Mouse (Mus musculus) CD8-positive naive resting alpha-beta T cell, adult 2 months (primary cell): ENCODE data around the gene Rfesd.

Experiments
- DNase-seq, 2 experiments: peaks; one replicate each; pipeline ENCODE4 v3.0.0; 2022; ENCODE audit warnings: low read depth in 2 of 2, low spot score in 2 of 2

Gene Rfesd

DNA sequence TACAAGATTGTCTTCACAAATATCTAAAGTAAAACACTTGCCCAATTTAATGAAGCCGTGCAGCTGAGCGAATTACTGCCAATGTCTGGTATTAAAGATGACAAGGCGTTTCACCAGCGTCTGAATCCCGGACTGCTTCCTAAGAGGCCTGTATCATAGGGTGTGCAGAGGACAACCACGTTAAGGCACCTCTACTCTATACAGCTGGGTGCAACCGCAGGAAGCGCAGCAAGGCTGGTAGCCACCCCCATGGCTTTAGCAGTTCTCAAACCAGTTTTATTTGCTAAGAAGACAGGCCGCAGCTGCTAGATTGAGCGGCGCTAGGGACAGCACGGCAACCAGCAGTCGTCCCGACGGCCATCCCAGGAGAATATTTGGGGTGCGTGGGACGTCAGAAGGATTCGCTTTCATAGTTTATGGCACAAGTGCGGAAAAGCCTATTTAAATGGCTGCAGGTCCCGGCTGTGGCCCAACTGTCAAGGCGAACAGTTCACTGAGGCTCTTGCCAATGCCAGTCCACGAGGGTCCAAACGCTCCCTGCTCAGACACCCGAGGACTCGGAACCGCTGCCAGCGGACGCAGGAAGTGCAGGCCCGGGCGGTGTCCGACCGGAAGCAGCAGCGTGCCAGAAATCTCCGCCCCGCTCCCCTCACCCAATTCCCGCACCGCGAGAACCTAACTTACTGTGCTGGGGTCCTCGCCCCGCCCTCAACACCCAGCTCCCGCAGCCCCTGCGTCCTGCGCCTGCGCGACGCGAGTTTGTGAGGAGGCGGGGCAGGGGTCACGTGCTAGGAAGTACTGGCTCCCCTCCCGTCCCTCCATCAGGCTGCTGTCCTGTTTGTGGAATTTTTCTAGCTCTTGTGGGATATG, at the start of gene Rfesd:
Gene Rfesd (minus strand): TSS at position 746 of the 870 bp plus-strand sequence.
- DNase-seq: peak; percentile 95 to 96

DNA sequence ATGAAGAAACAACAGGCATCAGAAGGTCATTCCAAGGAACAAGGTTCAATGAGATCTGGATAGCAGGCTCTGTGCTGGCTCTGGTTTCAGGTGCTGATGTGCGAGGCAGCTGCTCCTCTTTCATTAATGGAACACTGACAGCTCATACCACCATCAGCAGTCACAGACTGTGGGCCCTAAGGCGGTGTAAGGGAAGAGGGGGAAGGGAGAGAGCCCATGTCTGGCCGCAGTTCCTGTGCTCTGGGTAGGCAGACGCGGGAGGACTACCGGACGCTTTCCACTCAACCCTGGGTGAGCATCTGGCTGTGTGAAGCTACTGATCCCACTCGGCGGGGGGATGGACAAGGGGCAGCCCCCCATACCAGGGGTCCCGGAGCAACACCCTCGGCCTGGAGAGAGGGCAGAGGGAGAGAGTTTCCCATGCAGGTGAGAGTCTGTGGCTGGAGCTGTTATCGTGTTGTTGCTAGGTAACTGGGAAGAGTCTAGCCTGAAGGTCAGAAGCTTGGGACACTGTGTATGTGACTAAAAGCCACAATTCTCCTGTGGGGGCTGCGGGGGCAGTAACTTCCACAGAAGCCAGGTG, 45.9 kb upstream of the Rfesd start:
- DNase-seq: no peak

DNA sequence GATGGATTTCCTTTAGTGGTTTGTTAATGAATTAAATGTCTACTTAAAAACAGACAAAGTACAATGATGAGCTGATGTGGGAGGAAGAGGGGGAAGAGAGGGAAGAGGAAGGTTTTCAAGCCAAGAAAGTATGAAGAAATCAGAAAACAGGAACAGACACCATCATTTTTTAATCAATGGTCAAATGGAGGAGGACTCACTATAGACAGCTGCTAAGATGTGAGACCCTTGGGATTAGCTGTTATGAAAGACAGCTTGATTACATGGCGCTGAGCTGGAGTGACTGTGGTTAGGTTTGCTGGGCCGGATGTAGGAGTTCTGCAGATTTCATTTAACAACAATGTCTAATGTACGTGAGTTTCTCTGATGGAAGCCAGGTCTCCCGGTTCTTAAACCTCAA, 45.0 kb upstream of the Rfesd start:
- no peak for DNase-seq

DNA sequence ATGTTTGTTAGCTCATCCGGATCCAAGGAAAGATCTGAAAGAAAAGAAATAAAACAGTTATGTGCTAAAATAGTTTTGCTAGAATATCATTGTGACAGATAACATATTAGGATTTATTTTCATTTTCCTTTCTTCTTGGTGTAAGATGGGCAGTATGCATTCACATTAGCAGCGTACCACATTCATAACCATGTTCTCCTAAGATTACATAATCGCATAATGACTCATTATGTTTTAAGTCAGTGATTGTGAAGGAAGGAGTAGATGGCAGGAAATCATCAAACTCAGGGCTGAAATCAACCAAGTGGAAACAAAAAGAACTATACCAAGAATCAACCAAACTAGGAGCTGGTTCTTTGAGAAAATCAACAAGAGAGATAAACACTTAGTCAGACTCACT, 44.0 kb upstream of the Rfesd start:
- DNase-seq: no peak

DNA sequence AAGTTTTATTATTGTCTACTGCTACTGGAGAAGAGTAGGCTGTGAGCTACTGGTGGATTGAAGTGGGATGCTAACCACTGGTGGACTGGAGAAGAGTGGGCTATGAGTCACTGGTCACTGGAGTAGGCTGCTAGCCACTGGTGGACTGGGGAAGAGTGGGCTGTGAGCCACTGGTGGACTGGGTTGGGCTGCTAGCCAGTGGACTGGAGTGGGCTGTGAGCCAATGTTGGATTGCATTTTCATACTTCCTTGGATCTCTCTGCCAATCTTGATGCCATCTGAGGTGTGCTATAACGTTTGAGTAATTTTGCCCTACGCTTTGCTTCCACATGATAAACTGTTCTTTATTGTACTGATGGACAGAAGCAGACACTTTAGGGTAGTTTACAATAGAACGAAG, 43.6 kb upstream of the Rfesd start:
- no peak for DNase-seq

DNA sequence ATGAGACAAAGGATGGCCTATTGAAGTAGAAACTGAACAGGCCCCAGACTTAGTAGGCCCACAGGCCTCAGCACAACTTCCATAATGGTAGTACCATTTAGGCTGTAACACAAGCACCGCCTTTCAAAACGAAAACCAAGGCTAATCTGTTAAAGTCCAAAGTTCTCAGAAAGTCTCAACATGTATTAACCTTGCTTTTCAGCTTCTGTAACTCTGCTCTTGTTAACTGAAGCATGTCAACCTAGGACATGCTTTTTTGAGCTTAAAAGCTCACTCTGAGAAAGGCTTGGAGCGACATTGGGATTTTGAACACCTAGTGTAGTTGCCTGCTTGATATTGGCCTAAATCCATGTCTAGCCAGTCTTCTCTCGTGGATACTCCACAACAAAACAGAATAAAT, 41.1 kb upstream of the Rfesd start:
- no peak for DNase-seq

DNA sequence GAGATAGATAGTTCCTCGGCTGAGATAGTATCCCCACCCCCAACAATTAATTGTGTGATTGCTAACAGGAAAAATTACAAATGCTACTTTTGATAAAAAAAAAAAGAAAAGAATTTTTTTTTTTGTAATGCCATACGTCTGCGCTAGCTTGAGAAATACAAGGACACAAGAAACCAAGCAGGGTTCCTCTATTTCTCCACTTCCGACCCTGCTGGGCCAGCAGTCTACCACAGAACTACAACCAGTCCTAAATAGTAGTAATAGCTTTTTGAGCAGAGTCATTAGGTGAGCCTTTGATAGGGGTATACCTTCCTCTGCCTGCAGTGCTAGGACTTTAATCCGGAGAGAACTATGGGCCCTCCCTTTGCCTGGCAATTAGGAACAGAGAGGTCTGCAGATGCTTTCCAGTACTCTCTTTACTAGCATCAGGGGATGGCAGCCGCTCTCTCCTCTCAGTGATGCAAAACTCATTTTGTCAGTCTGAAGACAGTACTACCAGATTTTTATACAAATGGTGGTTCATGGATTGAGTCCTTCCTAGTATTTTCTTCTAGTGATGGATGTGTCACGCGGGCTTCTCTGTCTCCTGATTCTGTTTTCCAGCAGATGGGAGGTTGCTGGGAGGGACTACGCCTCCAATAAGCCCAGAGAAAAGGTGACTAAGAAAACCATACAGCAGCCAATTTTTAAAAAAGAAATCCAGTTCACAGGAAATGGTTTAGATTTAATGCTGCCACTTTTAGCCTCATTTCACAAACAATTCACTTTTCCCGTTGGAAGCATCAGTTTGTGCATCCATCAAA, 38.9 kb upstream of the Rfesd start:
- DNase-seq: no peak

DNA sequence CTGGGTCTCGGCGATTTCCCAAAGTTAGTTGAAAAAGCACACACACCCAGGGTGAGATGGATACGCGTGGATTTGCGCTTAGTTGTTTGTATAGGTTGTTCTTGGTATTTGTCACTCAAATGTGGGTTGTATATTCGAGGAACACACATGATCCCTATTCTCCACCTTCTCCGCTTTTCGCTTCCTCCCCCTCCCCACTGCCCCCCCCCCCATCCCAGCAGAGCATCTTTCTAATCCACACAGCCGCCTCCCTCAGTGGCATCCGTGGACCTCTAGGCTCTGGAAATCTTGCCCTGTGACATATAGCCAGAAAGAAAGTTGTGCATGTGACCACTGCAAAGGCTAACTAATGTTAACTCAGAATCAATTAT, 38.4 kb upstream of the Rfesd start, which contains the start of gene Gpr150:
Gene Gpr150 (minus strand): TSS at position 101 of the 371 bp plus-strand sequence.
- DNase-seq: no peak

DNA sequence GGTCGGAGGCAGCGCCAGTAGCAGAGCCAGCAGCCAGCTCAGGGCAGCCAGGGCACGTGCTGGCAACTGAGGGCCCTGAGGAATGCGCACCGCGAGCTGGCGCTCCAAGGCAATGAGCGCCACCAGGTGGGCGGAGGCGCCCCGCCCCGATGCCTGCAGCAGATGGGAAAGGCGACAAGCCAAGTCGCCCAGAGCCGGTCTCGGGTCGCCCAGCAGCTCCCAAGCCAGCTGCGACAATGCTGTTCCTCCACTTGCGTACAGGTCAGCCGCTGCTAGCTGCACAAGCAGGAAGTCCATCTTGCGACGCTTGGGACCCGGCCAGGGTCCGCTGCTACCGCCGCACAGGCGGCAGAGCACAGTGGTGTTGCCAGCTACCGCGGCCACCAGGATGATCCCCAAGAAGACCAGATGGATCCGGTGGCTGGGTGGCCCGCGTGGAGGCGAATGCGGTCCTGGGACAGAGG, 37.8 kb upstream of the Rfesd start:
- peak; percentile 30 to 32 for DNase-seq

DNA sequence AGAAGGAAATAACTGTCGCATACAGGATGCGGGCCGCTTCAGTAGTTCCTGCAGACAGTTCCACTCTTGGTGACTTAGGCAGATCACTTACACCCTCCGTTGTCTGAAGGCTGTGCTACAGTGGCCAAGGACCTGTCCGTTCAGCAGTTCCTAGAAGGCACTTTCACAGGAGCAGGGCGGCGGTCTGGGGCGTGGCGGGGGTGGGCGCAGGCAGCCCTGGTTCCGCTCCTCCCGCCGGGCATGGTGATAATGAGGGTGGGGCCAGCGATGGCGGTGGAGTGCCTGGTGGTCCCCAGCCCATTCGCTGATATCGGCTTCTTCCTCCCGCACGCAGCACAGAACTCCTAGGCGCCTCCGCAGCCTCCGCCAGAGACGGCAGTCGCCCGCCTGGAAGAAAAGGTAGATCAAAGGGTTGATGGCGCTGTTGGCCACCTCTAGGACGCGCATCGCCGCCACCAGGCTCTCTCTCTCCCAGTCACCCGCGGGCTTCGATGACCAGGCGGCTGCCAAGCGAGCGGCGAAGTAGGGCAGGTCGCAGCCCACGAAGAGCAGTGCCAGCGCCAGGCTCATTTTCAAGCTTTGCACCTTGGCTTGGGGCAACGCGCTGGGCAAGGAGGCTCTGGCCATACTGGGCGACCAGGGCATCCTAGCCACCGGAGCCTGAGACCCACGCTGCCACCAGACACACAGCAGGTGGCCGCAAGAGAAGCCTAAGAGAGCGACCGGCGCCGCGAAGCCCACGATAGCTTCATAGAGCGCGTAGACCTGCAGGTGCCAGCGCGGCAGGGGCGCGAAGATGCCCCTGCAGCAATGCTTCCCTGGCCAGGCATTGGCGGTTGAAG, 37.1 kb upstream of the Rfesd start:
- no peak for DNase-seq

DNA sequence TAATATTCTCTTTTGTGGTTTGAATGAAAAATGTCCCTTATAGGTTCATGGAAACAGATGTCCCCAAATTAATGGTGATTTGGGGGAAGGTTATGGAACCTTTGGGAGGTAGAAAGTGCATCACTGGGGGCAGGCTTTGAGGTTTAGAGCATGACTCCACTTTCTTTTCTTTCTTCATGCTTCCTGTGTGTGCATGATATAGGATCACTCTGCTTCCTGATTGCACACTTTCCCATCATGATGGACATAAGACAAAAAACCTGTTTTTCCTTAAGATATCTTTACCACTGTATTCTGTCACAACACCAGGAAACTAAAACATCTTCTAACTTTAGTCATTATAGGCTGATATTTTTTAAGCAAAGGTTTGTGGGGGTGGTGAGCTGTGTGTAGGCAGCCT, 26.5 kb upstream of the Rfesd start:
- DNase-seq: no peak

DNA sequence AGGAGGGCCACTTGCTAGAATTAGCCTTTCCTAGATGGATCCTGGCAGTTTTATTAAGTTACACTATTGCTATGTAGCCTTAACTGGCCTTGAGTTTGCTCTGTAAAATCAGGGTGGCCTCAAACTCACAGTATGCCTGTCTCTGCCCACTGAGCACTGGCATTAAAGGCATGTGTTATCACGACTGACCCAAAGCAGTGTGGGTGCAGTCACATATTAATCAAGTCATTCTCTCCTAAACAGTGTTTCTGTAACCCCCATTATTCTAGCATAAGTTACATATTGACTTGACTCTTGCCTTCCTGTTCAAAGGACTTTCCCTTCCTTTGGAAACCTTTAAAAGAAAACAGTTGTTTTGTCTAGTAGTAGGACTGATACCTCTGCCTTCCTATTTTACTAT, 23.9 kb upstream of the Rfesd start:
- DNase-seq: no peak

DNA sequence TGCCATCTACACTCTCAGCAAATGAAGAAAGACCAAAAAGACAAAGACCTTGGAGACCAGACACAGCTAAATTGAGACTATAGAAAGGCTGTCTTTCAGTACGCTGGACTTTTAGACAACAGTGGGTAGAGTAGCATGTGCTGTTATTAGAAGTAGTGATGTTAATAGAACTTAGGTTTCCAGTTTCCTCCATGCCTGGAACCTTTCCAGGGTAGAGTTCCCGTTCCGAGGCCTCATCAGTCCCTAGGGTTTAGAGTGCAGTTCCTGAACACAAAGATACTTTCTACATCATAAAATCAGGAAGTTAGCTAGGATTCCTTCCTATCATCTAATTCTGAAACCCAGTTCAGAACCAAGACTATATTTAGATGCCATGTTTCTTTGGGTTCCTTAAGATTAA, 6.1 kb upstream of the Rfesd start:
- DNase-seq: no peak

DNA sequence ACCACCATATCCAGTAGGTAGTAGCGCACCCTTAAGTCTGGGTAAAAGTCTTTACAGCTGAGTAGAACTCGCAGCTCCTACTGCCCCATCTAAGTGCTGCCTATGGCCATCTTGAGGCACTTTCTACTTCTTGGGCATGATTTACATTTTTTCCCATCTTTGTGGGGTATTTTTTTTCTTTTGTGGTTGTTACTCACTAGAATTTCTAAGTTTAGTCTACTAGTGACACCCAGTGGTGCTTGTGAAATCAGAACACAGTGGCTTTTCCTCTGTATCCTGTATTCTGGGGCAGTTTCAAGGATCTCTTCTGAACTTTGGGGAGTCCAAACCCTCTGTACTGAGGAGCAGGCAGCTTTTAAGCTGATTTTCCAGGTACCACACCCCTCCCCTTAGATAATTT, 3.3 kb upstream of the Rfesd start:
- DNase-seq: no peak

DNA sequence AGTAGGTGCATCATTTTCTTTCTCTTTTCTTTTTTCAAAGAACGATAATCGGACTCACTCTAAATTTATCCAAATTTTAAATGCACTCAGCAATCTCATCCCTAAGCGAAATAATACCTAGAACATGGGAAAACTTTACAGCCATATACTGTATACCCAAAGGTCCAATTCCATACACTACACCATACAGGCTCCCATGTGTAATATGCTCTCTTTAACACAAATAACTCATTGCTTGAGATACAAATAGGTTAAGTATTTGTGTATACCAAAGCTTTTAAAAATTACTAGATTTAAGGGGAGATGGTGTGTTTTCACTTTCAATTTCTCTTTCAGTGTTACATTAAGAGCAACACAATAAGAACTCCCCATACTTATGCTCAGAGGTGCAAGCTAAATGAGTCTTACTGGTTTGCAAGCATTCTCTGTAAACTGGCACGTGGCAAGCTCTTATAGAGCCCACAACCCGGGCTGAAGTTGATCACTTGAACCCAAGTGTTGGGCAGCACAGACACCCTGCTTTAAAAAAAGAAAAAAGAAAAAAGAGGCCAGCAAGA, 403 bp upstream of the Rfesd start:
- peak in 1 of 2 experiments; percentile 5 for DNase-seq

DNA sequence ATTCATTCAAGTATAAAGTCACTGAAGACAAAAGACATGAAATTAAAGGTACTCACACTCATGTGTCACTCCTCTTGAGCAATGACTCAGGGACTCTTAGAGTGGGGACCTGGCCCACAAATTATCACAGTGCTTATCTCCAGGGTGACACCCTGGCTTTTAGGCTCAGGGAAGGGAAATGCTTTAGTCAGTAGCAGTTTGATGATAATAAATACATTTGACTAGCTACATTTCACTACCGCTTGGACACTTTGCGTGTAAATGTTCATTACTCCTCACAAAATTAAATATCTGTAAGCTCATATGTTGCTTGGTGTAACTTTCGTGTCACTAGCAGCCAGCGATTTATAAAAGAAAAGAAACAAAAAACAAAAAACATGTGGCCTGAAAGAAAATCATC, 1.1 kb downstream of the Rfesd start:
- no peak for DNase-seq

DNA sequence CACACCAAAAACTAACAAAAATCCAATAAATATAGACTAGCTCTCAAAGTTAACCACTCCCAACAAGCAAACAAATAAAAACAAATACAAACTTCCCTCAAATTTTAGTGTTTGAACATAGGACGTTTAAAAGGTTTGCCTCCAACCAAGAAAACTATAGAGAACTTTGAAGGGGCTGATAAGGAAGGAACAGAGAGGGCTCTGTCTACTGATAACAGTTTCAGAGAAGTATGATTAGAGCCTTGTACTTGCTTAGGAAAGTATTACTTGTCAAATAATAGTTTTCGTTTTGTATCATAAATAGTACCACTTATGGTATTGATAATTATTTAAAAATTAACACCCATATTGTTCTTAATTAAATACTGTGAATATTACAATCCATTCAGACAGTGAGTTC, 4.0 kb downstream of the Rfesd start:
- no peak for DNase-seq

DNA sequence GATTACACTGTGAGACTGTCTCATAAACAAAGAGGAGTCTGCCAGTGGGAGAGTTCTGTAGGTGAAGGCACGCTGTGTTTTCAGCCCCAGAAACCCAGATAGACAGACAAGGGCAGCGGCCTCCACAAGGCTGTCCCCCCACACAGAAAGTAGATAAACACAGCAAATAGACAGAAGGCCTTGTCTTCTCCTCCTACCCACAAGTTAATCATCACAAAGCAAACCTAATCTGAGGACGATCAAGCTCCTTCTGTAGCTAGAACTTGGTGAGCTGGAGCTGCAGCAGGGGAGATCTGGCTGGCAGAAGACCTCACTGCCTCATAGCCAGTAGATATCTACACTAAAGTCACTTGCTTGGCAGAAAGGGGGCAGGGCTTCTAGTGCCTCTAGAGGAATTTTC, 15.2 kb downstream of the Rfesd start:
- no peak for DNase-seq

DNA sequence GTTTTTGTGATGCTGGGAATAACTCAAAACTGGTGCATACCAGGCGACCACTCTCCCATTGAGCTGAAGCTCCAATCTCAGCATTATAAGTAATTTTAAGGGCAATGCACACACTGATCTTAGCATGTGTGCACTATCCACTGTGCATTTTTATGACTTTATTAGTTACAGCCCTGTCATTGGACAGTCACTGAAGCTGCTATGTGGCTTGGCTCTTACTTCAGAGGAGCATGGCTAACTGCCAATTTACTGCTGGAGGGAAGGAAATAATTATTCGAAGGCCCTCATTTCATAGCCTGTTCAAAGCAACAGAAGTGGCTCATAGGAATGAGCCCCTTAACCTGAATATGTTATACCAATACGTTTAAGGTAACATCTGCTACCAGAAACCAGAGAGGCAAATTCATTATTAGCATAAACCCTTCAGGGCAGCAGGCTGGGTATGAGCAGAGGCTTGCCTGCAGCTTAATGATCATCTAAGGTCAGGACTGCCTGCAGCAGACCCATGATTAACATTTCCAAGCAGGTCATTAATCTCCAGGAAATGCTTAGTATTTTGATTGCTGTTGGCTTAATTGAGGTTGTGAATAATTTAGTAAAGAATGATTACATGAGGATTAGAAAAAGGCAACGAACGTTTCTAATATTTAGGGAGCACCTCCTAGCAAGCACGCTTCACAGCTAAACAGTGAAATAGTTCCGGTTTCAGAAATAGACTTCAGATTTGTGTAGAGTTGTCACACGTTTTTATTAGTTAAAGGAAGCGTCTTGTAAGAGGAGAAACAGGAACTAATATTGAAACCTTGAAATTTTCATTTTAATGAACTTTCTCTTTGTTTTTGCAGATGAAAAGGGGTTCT, 26.1 kb downstream of the Rfesd start:
- DNase-seq: no peak

DNA sequence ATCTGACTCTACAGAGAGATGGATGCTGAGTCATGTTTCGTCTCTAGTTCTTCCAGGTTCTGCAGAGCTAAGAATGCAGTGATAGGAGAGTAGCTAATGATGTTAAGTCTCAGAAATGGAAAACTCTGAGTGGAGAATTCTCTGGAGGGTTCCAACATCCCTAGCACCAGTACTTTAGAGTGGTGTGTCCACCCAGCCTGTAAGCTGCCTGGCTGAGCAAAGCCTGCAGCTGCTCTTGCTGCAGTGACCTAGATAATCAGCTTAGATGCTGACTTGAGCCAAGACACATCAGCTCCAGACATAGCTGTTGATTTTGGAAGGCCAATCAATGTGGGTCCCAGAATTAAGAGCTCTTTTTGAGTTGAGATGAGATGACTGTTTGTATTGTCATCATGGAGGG, 30.4 kb downstream of the Rfesd start:
- no peak for DNase-seq
